Mouse (Mus musculus) ZHBTc4 (cell line): ENCODE results near the gene Nrxn2.

Experiments used
- DNase-seq: peaks from one replicate; pipeline ENCODE4 v3.0.0-alpha.2; 2011; ENCODE audit warnings: low read depth, low spot score

Nrxn2 gene

DNA sequence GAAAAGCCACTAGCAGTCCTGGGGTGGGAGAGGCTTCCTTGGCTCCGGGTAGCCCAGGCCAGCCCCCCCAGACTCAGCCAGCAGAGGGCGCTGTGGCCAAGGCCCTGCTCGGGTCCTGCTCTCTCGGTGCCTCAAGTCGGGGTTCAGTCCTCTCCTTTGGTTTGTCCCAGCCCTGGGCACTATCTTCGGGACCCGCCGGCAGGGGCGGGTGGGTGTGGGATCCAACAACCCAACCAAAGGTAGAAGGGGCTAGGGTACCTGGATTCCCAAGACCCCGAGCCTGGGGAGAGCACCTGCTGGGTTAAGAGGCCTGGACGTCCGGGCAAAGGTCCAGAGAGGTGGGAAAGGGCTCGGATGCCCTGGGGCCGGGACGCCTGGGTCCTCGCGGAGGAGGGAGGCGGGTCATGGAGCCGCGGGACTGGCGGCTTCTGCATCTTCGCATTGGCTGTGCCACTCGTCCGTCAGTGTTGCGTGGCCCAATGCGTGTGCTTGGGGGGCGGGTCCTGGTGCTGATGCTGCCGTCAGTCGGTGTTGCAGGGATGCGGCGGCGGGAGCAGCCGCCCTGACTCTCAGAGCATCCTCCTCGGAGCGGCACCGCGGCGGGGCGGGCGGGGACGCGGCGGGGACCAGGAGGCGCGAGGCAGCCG lies at the start of gene Nrxn2:
Nrxn2 (plus strand) TSS at position 499 of the 647 bp plus-strand sequence.
- peak; percentile 95 for DNase-seq

GRCm38 (mm10) chr19:6370175-6370574 lies 48.4 kb upstream of the Nrxn2 start:
- DNase-seq: no peak

- no peak for DNase-seq
Observed at GRCm38 (mm10) chr19:6372433-6372832, 46.1 kb upstream of the Nrxn2 start.

- peak; percentile 84 for DNase-seq
Observed at GRCm38 (mm10) chr19:6373539-6374400, 44.8 kb upstream of the Nrxn2 start.

GRCm38 (mm10) chr19:6374571-6374970 lies 44.0 kb upstream of the Nrxn2 start:
- no peak for DNase-seq

DNA sequence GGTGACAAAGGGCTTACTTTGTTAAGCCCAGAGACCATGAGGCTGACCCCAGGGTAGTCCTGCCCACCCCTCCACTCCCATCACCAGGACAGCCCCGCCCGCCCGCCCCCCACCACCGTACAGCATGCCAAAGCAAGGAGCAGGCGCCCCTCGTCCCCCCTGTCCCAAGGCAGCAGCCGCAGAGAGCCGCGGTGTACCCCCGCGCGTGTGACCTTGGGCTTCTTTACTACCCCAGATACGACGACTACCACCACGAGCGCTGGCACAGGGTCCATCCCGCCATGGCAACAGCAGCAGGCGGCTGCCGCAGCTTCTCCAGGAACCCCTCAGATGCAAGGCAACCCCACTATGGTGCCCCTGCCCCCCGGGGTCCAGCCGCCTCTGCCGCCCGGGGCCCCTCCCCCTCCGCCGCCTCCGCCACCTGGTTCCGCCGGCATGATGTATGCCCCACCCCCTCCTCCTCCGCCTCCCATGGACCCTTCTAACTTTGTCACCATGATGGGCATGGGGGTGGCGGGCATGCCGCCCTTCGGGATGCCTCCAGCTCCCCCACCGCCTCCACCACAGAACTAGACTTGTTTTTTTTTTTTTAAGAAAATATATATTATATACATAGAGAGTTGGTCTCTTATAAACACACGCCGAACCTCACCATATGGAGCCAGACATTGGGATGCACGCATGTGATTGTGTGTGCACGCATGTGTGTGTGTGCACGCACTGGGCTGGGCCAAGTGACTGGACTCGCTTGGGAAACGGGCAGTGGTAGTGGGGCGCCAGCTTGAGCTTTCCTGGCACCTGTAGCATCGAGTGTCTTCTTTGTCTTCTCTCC lies 42.9 kb upstream of the Nrxn2 start:
- DNase-seq: no peak

DNA sequence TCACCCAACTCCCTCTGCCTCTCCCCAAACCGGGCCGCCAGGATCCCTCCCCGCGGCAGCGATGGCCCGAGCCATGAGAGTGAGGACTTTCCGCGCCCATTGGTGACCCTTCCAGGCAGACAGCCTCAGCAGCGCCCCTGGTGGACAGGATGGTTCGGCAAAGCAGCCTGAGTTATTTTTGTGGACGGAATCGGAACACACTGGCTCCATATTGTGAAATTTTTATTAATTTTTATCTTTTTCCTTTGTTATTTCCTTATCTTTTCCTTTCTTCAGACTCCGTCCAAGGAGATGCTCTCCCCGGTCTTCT lies 42.3 kb upstream of the Nrxn2 start:
- peak; percentile 80 for DNase-seq

GRCm38 (mm10) chr19:6376643-6377042 lies 41.9 kb upstream of the Nrxn2 start:
- DNase-seq: no peak

DNA sequence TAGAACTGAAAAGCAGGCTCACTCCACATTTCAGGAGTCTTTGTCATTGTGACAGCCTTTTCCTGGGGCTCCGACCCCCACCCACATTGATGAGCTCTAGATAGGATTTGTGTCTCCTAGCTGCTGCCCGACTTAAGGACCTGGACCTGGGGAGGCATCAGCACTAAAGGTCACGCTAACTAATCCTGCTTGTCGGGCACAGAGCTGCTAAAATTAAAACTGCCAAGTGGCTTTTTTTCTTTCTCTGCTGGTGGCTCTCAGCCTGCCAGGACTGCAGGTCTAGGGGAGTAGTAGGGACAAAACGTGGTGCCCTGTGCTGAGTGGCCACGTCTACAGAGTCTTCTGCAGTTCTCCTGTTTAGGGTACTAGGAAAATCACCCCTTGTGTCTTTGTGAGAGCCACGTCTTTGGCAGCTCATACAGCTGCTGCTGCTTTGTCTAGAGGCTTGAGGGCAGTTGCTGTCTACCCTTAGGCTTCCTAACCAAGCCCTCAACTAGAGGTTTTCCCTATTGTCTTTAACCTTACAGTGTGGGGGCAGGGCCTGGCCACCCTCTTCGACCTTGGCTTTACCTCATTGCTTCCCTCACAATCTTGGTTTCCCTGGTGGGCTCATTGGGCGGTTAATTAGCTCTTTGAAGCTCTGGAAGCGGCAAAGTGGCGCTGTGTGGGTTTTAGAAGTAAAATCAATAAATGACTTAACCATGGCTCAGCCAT lies 41.0 kb upstream of the Nrxn2 start:
- peak; percentile 53 for DNase-seq

GRCm38 (mm10) chr19:6380411-6381166 lies 37.9 kb upstream of the Nrxn2 start:
- DNase-seq: no peak

- no peak for DNase-seq
Observed at GRCm38 (mm10) chr19:6381238-6381637, 37.3 kb upstream of the Nrxn2 start.

- DNase-seq: no peak
Observed at GRCm38 (mm10) chr19:6382323-6382924, 36.1 kb upstream of the Nrxn2 start.

DNA sequence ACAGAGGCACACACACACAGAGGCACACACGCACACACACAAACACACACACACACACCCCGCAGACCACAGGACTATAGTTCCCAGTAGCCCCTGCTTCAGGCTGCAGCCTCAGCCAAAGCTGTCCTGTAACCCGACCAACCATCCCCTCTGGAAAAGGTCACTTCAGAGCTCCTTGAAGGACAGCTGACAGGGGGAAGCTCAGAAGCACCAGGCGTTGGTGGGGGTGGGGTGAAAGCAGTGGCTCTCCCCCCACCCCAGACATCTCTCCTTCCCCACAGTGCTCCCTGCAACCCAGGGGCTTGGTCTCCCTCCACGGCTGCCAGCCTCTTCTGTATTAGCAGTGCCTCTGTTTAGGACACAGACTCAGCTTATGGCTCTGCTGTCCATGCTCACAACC lies 35.1 kb upstream of the Nrxn2 start:
- no peak for DNase-seq

DNA sequence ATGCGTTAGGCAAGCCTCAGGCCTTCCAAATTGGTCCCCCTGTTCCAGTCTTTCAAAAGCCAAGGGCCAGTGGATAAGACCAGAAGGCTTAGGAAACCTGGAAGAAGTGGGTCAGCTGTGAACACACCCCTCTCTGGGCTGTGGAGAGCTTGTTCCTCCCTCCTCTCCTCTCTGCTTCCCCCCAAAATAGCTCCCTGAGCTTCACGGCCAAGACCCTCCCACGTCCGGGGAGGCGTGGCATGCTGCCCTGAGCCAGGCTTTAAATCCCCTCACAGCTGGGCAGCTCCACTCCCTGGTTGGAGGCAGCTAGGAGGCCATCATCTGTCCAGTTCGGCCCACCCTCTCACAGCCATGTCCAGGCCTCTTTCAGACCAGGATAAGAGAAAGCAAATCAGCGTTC lies 34.4 kb upstream of the Nrxn2 start, which contains the start of gene Pygm:
Pygm (plus strand) TSS at position 272 of the 400 bp plus-strand sequence.
- DNase-seq: no peak

DNA sequence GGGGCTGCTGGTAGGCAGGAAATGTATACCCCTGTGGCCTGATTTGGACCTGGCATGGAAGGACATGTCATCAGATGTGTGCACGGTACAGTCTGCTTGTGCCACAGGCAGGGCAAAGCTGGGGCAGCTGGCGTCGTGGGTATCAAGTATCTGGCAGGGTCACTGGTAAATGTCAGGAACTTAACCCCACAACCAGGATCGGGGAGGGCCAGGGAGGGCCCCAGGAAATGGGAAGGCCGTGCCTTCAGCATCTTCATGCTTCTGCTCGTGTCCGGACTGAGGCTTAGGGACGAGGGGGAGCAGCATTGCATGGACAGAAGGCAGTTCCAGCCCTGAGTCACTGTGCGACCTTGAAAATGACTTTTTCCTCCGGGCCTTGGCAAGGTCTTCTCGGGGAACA lies 33.6 kb upstream of the Nrxn2 start:
- DNase-seq: no peak

- no peak for DNase-seq
Observed at GRCm38 (mm10) chr19:6385419-6385818, 33.1 kb upstream of the Nrxn2 start.

DNA sequence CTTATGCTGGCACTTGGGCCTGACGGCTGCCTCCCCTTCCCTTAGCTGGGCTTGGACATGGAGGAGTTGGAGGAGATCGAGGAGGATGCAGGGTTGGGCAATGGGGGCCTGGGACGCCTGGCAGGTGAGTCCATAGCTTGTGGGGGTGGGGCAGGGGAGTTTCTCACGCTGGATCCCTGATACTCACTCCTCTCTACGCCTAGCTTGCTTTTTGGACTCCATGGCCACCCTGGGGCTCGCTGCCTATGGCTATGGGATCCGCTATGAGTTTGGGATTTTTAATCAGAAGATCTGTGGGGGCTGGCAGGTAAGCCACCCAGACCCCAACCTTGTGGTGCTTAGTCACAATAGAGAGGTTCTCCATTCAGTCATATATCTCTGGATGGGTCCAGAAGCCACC lies 32.7 kb upstream of the Nrxn2 start:
- DNase-seq: no peak

DNA sequence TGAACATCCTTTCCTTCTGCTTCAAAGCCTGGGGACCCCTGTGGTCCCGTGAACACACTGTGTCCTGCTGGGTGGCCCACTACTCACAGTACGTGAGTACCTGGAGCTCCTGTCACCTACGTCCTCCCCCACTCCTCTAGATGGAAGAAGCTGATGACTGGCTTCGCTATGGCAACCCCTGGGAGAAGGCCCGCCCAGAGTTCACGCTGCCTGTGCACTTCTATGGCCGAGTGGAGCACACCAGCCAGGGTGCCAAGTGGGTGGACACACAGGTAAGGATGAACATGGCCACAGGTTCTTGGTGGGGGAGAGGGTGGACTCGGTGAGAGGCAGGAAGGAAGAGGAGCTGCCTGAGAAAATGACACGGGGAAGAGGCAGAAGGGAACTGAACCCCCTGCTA lies 32.3 kb upstream of the Nrxn2 start:
- no peak for DNase-seq

DNA sequence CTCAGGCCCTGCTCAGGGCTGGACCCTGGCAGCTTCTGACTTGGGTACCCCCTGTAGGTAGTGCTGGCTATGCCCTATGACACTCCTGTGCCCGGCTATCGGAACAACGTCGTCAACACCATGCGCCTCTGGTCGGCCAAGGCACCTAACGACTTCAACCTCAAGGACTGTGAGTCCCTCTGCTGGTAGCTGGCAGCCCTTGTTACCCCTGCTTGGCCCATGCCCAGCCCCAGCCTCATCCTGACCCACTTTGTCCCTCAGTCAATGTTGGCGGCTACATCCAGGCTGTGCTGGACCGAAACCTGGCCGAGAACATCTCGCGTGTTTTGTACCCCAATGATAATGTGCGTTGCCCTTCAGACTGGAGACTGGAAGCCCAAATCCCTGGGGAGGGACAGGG lies 30.5 kb upstream of the Nrxn2 start:
- DNase-seq: no peak

DNA sequence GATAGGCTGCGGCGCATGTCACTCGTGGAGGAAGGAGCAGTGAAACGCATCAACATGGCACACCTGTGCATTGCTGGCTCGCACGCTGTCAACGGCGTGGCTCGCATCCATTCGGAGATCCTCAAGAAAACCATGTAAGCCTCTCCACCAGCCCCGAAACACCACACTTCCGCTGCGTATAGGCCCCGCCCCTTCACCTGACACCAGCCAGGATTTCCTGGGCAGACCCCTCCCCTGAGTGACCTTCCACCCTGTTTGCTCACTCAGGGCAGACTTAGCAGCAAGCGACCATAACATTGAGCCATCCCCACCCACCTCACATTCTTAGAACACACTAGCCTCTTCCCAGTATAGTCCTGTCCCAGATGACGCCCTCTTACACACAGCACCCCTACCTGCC lies 28.7 kb upstream of the Nrxn2 start:
- DNase-seq: peak; percentile 88

GRCm38 (mm10) chr19:6390251-6390650 lies 28.3 kb upstream of the Nrxn2 start:
- no peak for DNase-seq
